11 mouse cellular contexts compared by ENCODE assay signal in genomic region chr3:81535448-81536205, GRCm38 (mm10).
DNase-seq lines count a peak whose midpoint lies in the region; ATAC-seq and TF ChIP-seq lines count a peak whose summit lies in the region.
"Had no signal": no experiment of that assay in that cellular context is flagged by ENCODE, and none has a peak within 500 bp of the region (broad histone marks: within the 10 kb centered on the region; RNA-seq: fewer than 3 reads in every experiment).

No protein-coding gene starts in this region.

- H3K4me3 ChIP-seq in lung, embryonic 16.5 days (ENCODE audit: low read length): no peak overlapping the region
- no peak overlapping the region for H3K4me3 ChIP-seq in stomach, postnatal 0 days (ENCODE audit: low read depth, low read length)
- H3K4me3 ChIP-seq: embryonic facial prominence, embryonic 15.5 days; midbrain, embryonic 10.5 days had no signal

- whole genome bisulfite sequencing in lung, embryonic 16.5 days: 36% methylated on average over 4 of the region's 4 CpGs
- 30% methylated on average over 4 of the region's 4 CpGs for WGBS in large intestine, adult 2 months
- 46% methylated on average over 4 of the region's 4 CpGs for WGBS in stomach, postnatal 0 days

- TF ChIP-seq EP300 in stomach, postnatal 0 days (optimal IDR thresholded peaks at IDR 0.05): no peak

- peak; percentile 66; the same call in 1 of the 2 replicates for ATAC-seq in lung, embryonic 16.5 days (ENCODE audit: low read depth)
- 0 out of 2 replicates have a peak, but pooled peaks have one; percentile 26 for ATAC-seq in stomach, postnatal 0 days (ENCODE audit: low FRiP score, low TSS enrichment)

- no peak for TF ChIP-seq CTCF in stomach, postnatal 0 days (IDR thresholded peaks at IDR 0.05; ENCODE audit: low read depth)

- no peak overlapping the region for H3K4me2 ChIP-seq in lung, embryonic 16.5 days (ENCODE audit: low read depth, low read length)
- no peak overlapping the region for H3K4me2 ChIP-seq in stomach, postnatal 0 days (replicated peaks; ENCODE audit: low read depth)
- H3K4me2 ChIP-seq: embryonic facial prominence, embryonic 15.5 days had no signal

- no peak overlapping the region for H3K9ac ChIP-seq in lung, embryonic 16.5 days (ENCODE audit: low read length)
- H3K9ac ChIP-seq in stomach, postnatal 0 days (ENCODE audit: low read length): no peak overlapping the region
- H3K9ac ChIP-seq: embryonic facial prominence, embryonic 15.5 days had no signal

- H3K36me3 ChIP-seq in lung, embryonic 16.5 days (ENCODE audit: control insufficient read depth, insufficient read depth, low read length): no peaks in the 10 kb centered on the region
- H3K36me3 ChIP-seq in stomach, postnatal 0 days (ENCODE audit: control insufficient read depth, insufficient read depth, low read length): no peaks in the 10 kb centered on the region
- H3K36me3 ChIP-seq: embryonic facial prominence, embryonic 15.5 days; midbrain, embryonic 10.5 days had no signal

- H3K27ac ChIP-seq in lung, embryonic 16.5 days (ENCODE audit: low read length): no peak overlapping the region
- no peak overlapping the region for H3K27ac ChIP-seq in stomach, postnatal 0 days (replicated peaks)
- H3K27ac ChIP-seq: embryonic facial prominence, embryonic 15.5 days; midbrain, embryonic 10.5 days had no signal

- no peaks in the 10 kb centered on the region for H3K27me3 ChIP-seq in lung, embryonic 16.5 days (ENCODE audit: control insufficient read depth, insufficient read depth, low read depth, low read length)
- no peaks in the 10 kb centered on the region for H3K27me3 ChIP-seq in stomach, postnatal 0 days (ENCODE audit: control insufficient read depth, insufficient read depth, low read length)
- H3K27me3 ChIP-seq: embryonic facial prominence, embryonic 15.5 days had no signal

- H3K4me1 ChIP-seq in lung, embryonic 16.5 days (replicated peaks; ENCODE audit: control insufficient read depth, insufficient read depth, low read length): no peaks in the 10 kb centered on the region
- H3K4me1 ChIP-seq in stomach, postnatal 0 days (replicated peaks; ENCODE audit: control insufficient read depth, insufficient read depth): no peaks in the 10 kb centered on the region
- H3K4me1 ChIP-seq: embryonic facial prominence, embryonic 15.5 days had no signal

- H3K9me3 ChIP-seq in lung, embryonic 16.5 days (ENCODE audit: control insufficient read depth, low read length): no peaks in the 10 kb centered on the region
- no peaks in the 10 kb centered on the region for H3K9me3 ChIP-seq in stomach, postnatal 0 days (ENCODE audit: control insufficient read depth, low read length)
- H3K9me3 ChIP-seq: embryonic facial prominence, embryonic 15.5 days; midbrain, embryonic 10.5 days had no signal

- no peak for DNase-seq in lung, postnatal 4 days
- DNase-seq in embryo, embryonic 11 days: peak; percentile 46
- DNase-seq in large intestine, adult 2 months (ENCODE audit: low read depth, low spot score): peak; percentile 36
- DNase-seq in stomach, postnatal 0 days (ENCODE audit: low spot score): no peak
- no peak for DNase-seq in frontal cortex, postnatal 10 days (ENCODE audit: low spot score in 2 of 2)
- no peak for DNase-seq in cerebellum, postnatal 14 days
- DNase-seq: cerebellum, adult 11 months; right cerebral cortex, adult 18-20 months had no signal

Comparison
In these comparisons a context has a peak if more than half of its experiments do, and no peak if none do; other contexts are left out.
1. DNase-seq: peak in embryo, embryonic 11 days (single experiment) and large intestine, adult 2 months (single experiment); none in lung, postnatal 4 days (0 of 2), stomach, postnatal 0 days (single experiment), frontal cortex, postnatal 10 days (0 of 2) and cerebellum, postnatal 14 days (0 of 2).